Mouse (Mus musculus): ENCODE results near the gene Ghr. TPM values are rescaled to one million over a fixed set of nuclear protein-coding genes. Genes with fewer than 3 reads are reported as not detected.

The Ghr gene
- polyA plus RNA-seq, 1 experiment from 2014 or later, result 96.5 TPM

DNA sequence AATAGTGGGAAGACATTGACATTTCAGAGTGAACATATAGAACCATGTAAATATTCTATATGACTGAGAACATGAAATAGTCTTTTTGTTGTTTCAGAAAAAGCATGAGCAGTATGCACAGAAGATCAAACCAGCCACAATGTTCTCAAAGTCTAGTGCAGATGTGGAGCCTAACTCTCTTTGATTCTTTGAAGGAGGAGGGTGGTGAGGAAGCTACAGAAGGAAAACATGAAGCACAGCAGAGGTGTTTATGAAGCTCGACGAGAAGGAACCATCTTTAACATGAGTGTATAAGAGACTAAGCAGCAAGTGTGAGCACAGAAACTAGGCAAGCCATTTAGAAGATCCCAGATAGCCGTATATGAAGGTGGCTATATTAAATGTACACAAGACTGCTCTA, 273.4 kb downstream of the Ghr start:
- H3K4me2 ChIP-seq (ENCODE audit: low read depth, low read length), result no peak overlapping the region
- no peaks in the 10 kb centered on the region for H3K4me1 ChIP-seq (ENCODE audit: control insufficient read depth, insufficient read depth, low read length)
- WGBS, result 84% methylated on average over 3 of the region's 3 CpGs
- H3K4me3 ChIP-seq (ENCODE audit: low read length), result no peak overlapping the region
- no peak for ATAC-seq
- no peaks in the 10 kb centered on the region for H3K27me3 ChIP-seq (replicated peaks; ENCODE audit: control insufficient read depth, insufficient read depth, low read length)
- no peak overlapping the region for H3K27ac ChIP-seq (ENCODE audit: low read length)
- H3K36me3 ChIP-seq (ENCODE audit: control insufficient read depth, insufficient read depth, low read length), result no peaks in the 10 kb centered on the region
- no peak overlapping the region for H3K9ac ChIP-seq (ENCODE audit: low read depth, low read length)
- H3K9me3 ChIP-seq (ENCODE audit: control insufficient read depth, low read length), result no peaks in the 10 kb centered on the region

DNA sequence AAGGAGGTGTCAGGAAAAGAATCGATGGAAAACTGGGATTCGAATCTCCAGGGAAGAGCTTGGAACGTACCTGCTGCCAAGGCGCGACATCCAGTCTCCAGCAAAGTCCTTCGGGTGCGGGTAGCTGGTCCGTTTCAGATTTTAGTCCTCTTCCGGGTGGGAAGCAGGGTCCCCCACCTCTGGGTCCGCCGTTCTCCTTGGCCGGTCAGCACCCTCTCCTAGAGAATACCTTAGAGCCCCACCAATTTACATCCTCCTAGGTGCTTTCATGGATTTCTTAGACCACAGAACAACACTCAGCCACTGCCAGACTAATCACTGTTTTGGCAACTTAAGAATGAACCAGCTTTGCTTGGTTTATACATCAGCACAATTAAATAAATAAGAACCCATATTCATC, 279.9 kb downstream of the Ghr start, which contains the start of gene Ccdc152:
Gene Ccdc152 (minus strand): TSS at position 101 of the 400 bp plus-strand sequence.
- H3K4me1 ChIP-seq (ENCODE audit: control insufficient read depth, insufficient read depth, low read length), result no peaks in the 10 kb centered on the region
- no peaks in the 10 kb centered on the region for H3K27me3 ChIP-seq (replicated peaks; ENCODE audit: control insufficient read depth, insufficient read depth, low read length)
- no peaks in the 10 kb centered on the region for H3K36me3 ChIP-seq (ENCODE audit: control insufficient read depth, insufficient read depth, low read length)
- WGBS, result 89% methylated on average over 12 of the region's 12 CpGs
- no peak within 1 kb of the TSS for H3K27ac ChIP-seq (ENCODE audit: low read length)
- no peaks in the 10 kb centered on the region for H3K9me3 ChIP-seq (ENCODE audit: control insufficient read depth, low read length)
- no peak within 1 kb of the TSS for H3K4me3 ChIP-seq (ENCODE audit: low read length)
- H3K9ac ChIP-seq (ENCODE audit: low read depth, low read length), result no peak within 1 kb of the TSS
- no peak for ATAC-seq
- H3K4me2 ChIP-seq (ENCODE audit: low read depth, low read length), result no peak within 1 kb of the TSS

- H3K9ac ChIP-seq (ENCODE audit: low read depth, low read length), result no peak overlapping the region
These were observed 282.8 kb downstream of the Ghr start for GRCm38 (mm10) chr15:3300361-3301100.

DNA sequence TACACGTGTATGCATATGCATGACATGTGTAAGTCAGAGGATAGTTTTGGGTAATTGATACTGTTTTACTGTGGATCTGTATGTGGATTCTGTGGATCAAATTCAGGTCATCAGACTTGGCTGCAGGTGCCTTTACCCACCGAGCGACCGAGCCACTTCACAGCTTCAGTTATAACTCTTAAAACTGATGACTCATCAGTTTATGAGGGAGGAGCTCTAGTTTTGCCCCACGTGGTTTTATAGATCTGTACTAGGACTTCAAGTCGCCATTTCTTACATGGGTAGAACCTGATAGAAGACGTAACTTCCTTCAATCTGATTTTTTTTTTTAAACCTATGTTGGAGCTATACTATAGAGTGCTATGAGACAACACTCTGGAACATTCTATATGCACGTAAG, 285.7 kb downstream of the Ghr start:
- H3K9me3 ChIP-seq (ENCODE audit: control insufficient read depth, low read length), result no peaks in the 10 kb centered on the region
- H3K9ac ChIP-seq (ENCODE audit: low read depth, low read length), result no peak overlapping the region
- H3K36me3 ChIP-seq (ENCODE audit: control insufficient read depth, insufficient read depth, low read length), result no peaks in the 10 kb centered on the region
- no peak overlapping the region for H3K4me2 ChIP-seq (ENCODE audit: low read depth, low read length)
- no peaks in the 10 kb centered on the region for H3K27me3 ChIP-seq (replicated peaks; ENCODE audit: control insufficient read depth, insufficient read depth, low read length)
- no peaks in the 10 kb centered on the region for H3K4me1 ChIP-seq (ENCODE audit: control insufficient read depth, insufficient read depth, low read length)
- H3K27ac ChIP-seq (ENCODE audit: low read length), result no peak overlapping the region
- WGBS, result 75% methylated on average over 8 of the region's 8 CpGs
- H3K4me3 ChIP-seq (ENCODE audit: low read length), result no peak overlapping the region
- ATAC-seq, result no peak

More at GRCm38 (mm10) chr15:3300361-3301100, 282.8 kb downstream of the Ghr start:
- no peak overlapping the region for H3K27ac ChIP-seq (ENCODE audit: low read length)
- no peaks in the 10 kb centered on the region for H3K4me1 ChIP-seq (ENCODE audit: control insufficient read depth, insufficient read depth, low read length)
- H3K27me3 ChIP-seq (replicated peaks; ENCODE audit: control insufficient read depth, insufficient read depth, low read length), result no peaks in the 10 kb centered on the region
- 73% methylated on average over 4 of the region's 4 CpGs for WGBS
- no peak for ATAC-seq
- H3K4me3 ChIP-seq (ENCODE audit: low read length), result no peak overlapping the region
- H3K36me3 ChIP-seq (ENCODE audit: control insufficient read depth, insufficient read depth, low read length), result no peaks in the 10 kb centered on the region
- H3K9me3 ChIP-seq (ENCODE audit: control insufficient read depth, low read length), result no peaks in the 10 kb centered on the region
- no peak overlapping the region for H3K4me2 ChIP-seq (ENCODE audit: low read depth, low read length)

- no peak for ATAC-seq
- H3K36me3 ChIP-seq (ENCODE audit: control insufficient read depth, insufficient read depth, low read length), result no peaks in the 10 kb centered on the region
- no peak overlapping the region for H3K27ac ChIP-seq (ENCODE audit: low read length)
- no peaks in the 10 kb centered on the region for H3K4me1 ChIP-seq (ENCODE audit: control insufficient read depth, insufficient read depth, low read length)
- no peak overlapping the region for H3K9ac ChIP-seq (ENCODE audit: low read depth, low read length)
- no peaks in the 10 kb centered on the region for H3K27me3 ChIP-seq (replicated peaks; ENCODE audit: control insufficient read depth, insufficient read depth, low read length)
- H3K4me3 ChIP-seq (ENCODE audit: low read length), result no peak overlapping the region
- 84% methylated on average over 1 of the region's 1 CpGs for WGBS
- no peaks in the 10 kb centered on the region for H3K9me3 ChIP-seq (ENCODE audit: control insufficient read depth, low read length)
- H3K4me2 ChIP-seq (ENCODE audit: low read depth, low read length), result no peak overlapping the region
These were observed 287.3 kb downstream of the Ghr start for GRCm38 (mm10) chr15:3295986-3296385.

DNA sequence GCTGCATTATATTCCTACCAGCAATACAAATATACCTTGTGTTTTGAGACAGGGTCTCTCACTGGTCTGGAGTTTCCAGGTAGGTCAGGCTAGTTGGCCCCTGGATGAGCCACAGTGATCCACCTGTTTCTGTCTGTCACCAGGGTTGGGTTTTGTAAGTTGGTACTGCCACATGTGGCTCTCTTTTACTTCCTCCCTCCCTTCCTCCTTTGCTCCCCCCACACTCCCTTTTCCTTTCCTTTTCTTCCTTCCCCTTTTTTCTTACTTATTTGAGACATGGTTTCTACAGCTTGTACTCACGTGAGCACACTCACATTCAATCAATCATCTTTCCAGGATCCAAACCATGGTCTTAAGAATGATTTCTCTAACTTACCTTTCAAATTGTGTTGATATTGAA, 289.8 kb downstream of the Ghr start:
- no peaks in the 10 kb centered on the region for H3K9me3 ChIP-seq (ENCODE audit: control insufficient read depth, low read length)
- no peak overlapping the region for H3K4me3 ChIP-seq (ENCODE audit: low read length)
- no peaks in the 10 kb centered on the region for H3K27me3 ChIP-seq (replicated peaks; ENCODE audit: control insufficient read depth, insufficient read depth, low read length)
- 59% methylated on average over 1 of the region's 1 CpGs for WGBS
- H3K9ac ChIP-seq (ENCODE audit: low read depth, low read length), result no peak overlapping the region
- no peaks in the 10 kb centered on the region for H3K4me1 ChIP-seq (ENCODE audit: control insufficient read depth, insufficient read depth, low read length)
- H3K27ac ChIP-seq (ENCODE audit: low read length), result no peak overlapping the region
- H3K4me2 ChIP-seq (ENCODE audit: low read depth, low read length), result no peak overlapping the region
- no peak for ATAC-seq
- no peaks in the 10 kb centered on the region for H3K36me3 ChIP-seq (ENCODE audit: control insufficient read depth, insufficient read depth, low read length)

DNA sequence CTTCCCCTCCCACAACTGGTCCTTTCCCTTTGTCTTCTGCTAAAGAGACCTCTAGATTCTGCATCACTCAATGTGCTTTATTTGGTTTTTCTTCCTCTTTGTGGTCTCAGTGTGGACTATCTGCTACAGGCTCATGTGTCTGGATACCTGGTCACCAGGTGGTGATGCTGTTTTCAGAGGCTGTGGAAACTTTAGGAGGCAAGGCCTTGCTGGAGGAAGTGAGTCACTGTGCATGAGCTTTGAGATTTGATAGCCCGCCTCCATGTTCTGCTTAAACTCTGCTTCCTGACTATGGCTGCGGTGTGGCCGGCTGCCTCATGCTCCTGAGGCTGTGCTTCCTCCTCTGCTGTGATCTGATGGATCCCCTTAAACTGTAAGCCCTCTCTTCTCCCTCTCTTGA, 292.9 kb downstream of the Ghr start:
- no peaks in the 10 kb centered on the region for H3K4me1 ChIP-seq (ENCODE audit: control insufficient read depth, insufficient read depth, low read length)

GRCm38 (mm10) chr15:3286032-3286431, 297.3 kb downstream of the Ghr start:
- ATAC-seq, result peak; percentile 80; the same call in 1 of the 2 replicates
- no peak overlapping the region for H3K9ac ChIP-seq (ENCODE audit: low read depth, low read length)
- no peak overlapping the region for H3K4me3 ChIP-seq (ENCODE audit: low read length)
- no peaks in the 10 kb centered on the region for H3K9me3 ChIP-seq (ENCODE audit: control insufficient read depth, low read length)
- H3K27ac ChIP-seq (ENCODE audit: low read length), result no peak overlapping the region
- no peaks in the 10 kb centered on the region for H3K27me3 ChIP-seq (replicated peaks; ENCODE audit: control insufficient read depth, insufficient read depth, low read length)
- no peaks in the 10 kb centered on the region for H3K36me3 ChIP-seq (ENCODE audit: control insufficient read depth, insufficient read depth, low read length)
- H3K4me2 ChIP-seq (ENCODE audit: low read depth, low read length), result no peak overlapping the region
- no peaks in the 10 kb centered on the region for H3K4me1 ChIP-seq (ENCODE audit: control insufficient read depth, insufficient read depth, low read length)

More for the DNA sequence above, 292.9 kb downstream of the Ghr start:
- WGBS, result 86% methylated on average over 3 of the region's 3 CpGs
- H3K27ac ChIP-seq (ENCODE audit: low read length), result no peak overlapping the region
- H3K9ac ChIP-seq (ENCODE audit: low read depth, low read length), result no peak overlapping the region
- H3K4me3 ChIP-seq (ENCODE audit: low read length), result no peak overlapping the region
- no peak for ATAC-seq
- H3K27me3 ChIP-seq (replicated peaks; ENCODE audit: control insufficient read depth, insufficient read depth, low read length), result no peaks in the 10 kb centered on the region
- no peaks in the 10 kb centered on the region for H3K9me3 ChIP-seq (ENCODE audit: control insufficient read depth, low read length)
- H3K4me2 ChIP-seq (ENCODE audit: low read depth, low read length), result no peak overlapping the region
- H3K36me3 ChIP-seq (ENCODE audit: control insufficient read depth, insufficient read depth, low read length), result no peaks in the 10 kb centered on the region

DNA sequence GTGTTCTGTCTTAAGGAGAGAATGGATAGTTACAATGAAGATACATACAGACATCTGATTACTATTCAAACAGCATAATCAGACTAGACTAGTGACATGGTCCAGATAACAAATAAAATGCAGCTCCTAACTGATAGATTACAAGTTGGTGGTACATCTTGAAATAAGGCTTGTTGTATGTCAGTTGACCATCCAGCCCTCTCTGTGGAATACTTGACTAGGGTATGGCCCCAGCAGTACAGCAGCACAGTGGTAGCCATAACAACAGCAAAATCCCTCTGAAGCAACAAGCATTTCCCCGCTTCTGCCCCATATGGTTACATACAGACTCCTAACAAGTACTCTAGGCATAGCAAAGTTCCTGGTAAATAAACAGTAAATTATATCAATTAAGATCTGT, 301.6 kb downstream of the Ghr start:
- H3K9me3 ChIP-seq (ENCODE audit: control insufficient read depth, low read length), result no peaks in the 10 kb centered on the region
- WGBS, result 77% methylated on average over 1 of the region's 1 CpGs
- ATAC-seq, result no peak
- H3K4me3 ChIP-seq (ENCODE audit: low read length), result no peak overlapping the region
- no peaks in the 10 kb centered on the region for H3K4me1 ChIP-seq (ENCODE audit: control insufficient read depth, insufficient read depth, low read length)
- H3K9ac ChIP-seq (ENCODE audit: low read depth, low read length), result no peak overlapping the region
- H3K4me2 ChIP-seq (ENCODE audit: low read depth, low read length), result no peak overlapping the region
- no peaks in the 10 kb centered on the region for H3K27me3 ChIP-seq (replicated peaks; ENCODE audit: control insufficient read depth, insufficient read depth, low read length)
- H3K27ac ChIP-seq (ENCODE audit: low read length), result no peak overlapping the region
- peaks cover 9% of the 10 kb centered on the region for H3K36me3 ChIP-seq (ENCODE audit: control insufficient read depth, insufficient read depth, low read length)

- no peak for ATAC-seq
- no peak overlapping the region for H3K4me2 ChIP-seq (ENCODE audit: low read depth, low read length)
- H3K4me1 ChIP-seq (ENCODE audit: control insufficient read depth, insufficient read depth, low read length), result no peaks in the 10 kb centered on the region
- no peak overlapping the region for H3K9ac ChIP-seq (ENCODE audit: low read depth, low read length)
- H3K27ac ChIP-seq (ENCODE audit: low read length), result no peak overlapping the region
- no peak overlapping the region for H3K4me3 ChIP-seq (ENCODE audit: low read length)
- peaks cover 9% of the 10 kb centered on the region for H3K36me3 ChIP-seq (ENCODE audit: control insufficient read depth, insufficient read depth, low read length)
- no peaks in the 10 kb centered on the region for H3K27me3 ChIP-seq (replicated peaks; ENCODE audit: control insufficient read depth, insufficient read depth, low read length)
- no peaks in the 10 kb centered on the region for H3K9me3 ChIP-seq (ENCODE audit: control insufficient read depth, low read length)
These were observed 302.1 kb downstream of the Ghr start for GRCm38 (mm10) chr15:3281216-3281615.
